Mouse (Mus musculus) heart, adult 8-10 months (tissue): Measurements from ENCODE around the gene Kif13a. TPM values are rescaled to one million over a fixed set of nuclear protein-coding genes. Genes with fewer than 3 reads are reported as not detected.

ENCODE experiments used
- DNase-seq: peaks from one replicate; pipeline ENCODE4 v3.0.0; 2022; ENCODE audit warnings: low spot score
- total RNA-seq, 4 experiments: library from RNA; stranded (reverse); gene quantifications; 2 replicates each; pipeline ENCODE4 v1.2.4; 2022

The Kif13a gene
- total RNA-seq, 4 experiments from 2014 or later: 113 to 126 (median 121) TPM

DNA sequence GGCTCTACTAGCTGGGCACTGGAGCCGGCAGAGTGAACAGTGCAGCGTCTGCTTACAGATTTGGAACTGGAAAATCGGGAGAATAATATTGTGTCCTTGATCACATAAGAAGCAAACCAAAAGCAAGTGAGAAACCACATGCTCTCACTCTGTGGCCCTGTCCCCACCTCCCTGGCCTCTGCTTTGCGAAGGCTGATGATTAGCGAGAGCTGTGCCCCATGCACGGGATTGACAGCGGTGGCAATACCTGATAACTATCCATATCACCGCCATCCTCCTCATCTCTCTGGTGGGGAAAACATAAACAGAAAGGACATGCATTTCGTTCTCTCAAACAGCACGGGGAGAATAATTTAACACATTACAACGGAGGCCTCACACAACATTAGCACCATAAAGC is 149.3 kb downstream of the Kif13a start:
- DNase-seq: no peak

DNA sequence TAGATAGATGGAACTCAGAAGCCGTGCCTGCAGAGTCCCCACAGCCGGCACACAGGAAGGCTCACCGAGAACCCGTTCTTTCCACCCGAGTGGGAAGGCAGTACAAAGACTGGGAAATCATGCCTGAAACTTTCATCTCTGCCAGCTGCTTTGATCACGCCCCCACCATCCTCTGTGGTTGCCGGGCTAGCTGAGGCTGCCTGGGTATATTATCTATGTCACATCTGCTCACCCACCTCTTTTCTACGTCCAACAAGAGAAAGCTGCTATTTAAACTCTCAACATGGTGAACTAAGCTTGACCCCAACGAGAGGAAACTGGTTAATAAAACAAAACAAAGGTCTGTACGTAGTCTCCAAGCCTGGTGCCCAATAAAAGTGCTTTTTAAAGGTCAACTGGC is 149.8 kb downstream of the Kif13a start:
- DNase-seq: no peak

DNA sequence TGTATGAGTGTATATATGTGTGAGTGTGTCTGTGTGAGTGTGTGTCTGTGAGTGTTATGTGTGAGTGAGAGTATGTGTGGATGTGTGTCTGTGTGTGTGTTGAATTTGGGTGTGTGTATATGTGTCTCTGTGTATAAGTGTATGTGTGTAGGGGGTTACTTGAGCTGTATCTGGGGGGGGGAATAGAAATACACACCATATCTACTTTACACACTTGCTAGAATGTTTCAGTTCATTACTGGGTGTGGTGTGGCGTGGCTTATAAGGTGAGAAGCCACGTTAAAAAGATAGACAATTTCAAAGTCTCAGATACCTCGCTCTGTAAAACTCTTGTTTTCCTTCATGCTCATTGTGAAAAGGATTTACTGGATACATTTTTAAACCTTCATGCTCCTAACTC is 152.2 kb downstream of the Kif13a start:
- DNase-seq: no peak

GRCm38 (mm10) chr13:46776636-46777305 is 152.9 kb downstream of the Kif13a start:
- DNase-seq: no peak

DNA sequence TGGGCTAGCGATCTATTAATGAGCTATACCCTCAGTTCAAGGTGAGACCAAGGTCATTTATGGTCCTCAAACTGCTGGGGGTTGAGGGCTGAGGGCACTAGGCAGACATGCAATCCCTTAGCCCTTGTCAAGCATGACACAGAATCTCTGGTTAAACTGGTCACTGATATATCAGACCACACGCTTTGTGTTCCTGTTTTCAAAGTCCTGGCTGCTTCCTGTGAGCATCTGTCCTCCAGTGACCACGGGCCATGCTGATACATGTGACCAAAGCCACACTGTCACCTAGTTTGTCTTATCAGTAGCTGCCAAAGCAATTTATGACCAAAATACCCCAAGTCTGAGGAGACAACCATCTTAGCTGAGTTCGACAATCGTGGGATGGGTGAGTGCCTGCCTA is 154.7 kb downstream of the Kif13a start:
- no peak for DNase-seq

DNA sequence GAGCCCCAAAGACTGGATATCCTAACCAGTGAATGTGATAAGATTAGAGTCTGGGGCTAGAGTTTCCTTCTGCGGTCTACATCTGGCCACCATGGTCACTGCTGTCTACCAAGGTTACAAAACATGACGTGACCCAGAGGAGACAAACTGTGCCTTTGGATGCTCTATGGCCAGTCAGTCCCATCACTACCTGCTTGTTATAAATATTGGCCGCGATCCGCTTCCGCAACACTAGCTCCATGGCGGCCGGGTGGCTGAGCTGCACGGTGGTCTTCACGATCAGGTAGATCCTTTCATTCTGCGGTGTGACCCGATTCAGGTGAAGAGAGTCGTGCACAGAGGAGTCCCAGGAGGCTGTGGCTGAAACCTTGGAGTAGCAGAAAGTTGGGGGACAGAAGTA is 157.1 kb downstream of the Kif13a start:
- DNase-seq: no peak

DNA sequence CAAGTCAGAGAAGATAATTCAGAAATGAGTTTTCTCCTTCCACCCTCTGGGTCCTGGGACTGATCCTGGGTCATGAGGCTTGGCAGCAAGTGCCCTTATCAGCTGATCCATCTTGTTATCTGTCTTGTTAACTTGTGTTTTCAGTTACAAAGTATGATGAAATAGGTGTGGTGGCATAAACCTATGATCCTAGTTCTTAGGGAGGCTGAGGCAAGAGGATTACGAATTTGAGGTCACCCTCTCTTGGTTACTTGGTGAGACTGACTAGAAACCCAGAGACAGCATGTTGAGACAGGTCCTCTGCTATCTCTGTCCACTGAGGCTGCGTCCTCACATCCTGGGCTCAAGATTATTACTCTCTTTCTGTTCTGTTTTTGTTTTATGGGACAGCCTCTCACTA is 164.3 kb downstream of the Kif13a start:
- no peak for DNase-seq

GRCm38 (mm10) chr13:46763210-46763609 is 166.5 kb downstream of the Kif13a start:
- DNase-seq: no peak

GRCm38 (mm10) chr13:46760921-46761320 is 168.7 kb downstream of the Kif13a start:
- no peak for DNase-seq

DNA sequence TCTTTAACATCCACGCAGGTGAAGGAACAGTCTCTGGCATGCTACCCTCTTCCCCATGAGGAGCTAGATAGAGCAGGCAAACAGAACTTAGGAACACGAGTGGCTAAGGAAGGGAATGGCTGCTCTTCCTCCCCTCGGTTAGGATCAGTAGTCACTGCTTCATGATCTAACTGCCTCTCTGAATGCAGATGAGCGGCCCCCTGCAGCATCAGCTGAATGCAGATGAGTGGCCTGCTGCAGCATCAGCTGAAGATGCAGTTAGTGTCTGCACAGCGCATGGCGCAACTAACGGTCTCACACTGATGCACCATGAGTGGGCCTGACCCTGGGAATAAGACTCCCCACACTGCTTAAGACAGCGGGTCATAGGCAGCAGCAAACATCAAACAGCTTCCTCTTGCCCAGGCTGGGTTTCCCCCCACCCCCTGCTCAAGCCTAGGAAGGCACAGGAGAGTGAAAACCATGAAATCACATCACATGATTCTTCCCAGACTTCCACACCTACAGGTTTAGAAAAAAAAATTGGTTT is 170.3 kb downstream of the Kif13a start:
- no peak for DNase-seq

DNA sequence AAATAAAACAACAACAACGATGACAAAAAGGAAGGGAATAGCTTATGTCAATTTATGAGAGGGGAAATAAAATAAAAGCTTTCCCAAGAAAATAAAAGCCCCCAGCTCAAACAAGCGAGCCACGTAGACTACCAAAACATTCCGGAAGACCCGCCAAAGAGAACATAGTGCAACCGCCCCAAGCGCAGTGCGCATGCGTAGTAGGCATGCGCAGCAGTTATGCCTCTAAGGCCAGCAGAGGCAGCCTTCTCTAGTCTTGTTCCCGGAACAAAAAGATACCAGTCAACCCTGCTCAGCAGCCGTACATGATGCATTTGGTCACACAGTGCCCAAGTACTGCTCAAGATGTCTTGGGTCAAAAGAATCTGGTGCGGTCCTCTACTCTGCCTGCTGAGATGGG is 171.0 kb downstream of the Kif13a start:
- no peak for DNase-seq

DNA sequence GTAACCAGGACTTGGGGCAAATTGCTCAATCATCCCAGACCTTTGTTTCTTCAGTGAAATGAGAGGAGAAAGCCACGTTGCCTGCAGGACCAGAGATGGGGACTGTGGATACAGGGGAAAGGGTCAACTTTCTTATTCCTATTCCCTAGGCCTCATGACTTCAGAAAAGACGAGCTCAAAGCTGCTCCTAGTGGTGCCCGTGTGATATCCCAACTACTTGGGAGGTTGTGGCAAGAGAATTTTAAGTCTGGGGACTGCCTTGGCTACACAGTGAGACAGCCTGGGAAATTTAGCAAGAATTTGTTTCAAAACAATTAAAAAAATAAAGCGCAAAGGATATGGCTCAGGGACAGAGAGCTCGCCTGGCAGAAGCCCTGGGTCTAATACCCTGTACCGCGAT is 171.7 kb downstream of the Kif13a start:
- no peak for DNase-seq

- DNase-seq: no peak
Observed at GRCm38 (mm10) chr13:46753294-46753693, 176.4 kb downstream of the Kif13a start.

GRCm38 (mm10) chr13:46752566-46753229 is 177.0 kb downstream of the Kif13a start:
- no peak for DNase-seq

DNA sequence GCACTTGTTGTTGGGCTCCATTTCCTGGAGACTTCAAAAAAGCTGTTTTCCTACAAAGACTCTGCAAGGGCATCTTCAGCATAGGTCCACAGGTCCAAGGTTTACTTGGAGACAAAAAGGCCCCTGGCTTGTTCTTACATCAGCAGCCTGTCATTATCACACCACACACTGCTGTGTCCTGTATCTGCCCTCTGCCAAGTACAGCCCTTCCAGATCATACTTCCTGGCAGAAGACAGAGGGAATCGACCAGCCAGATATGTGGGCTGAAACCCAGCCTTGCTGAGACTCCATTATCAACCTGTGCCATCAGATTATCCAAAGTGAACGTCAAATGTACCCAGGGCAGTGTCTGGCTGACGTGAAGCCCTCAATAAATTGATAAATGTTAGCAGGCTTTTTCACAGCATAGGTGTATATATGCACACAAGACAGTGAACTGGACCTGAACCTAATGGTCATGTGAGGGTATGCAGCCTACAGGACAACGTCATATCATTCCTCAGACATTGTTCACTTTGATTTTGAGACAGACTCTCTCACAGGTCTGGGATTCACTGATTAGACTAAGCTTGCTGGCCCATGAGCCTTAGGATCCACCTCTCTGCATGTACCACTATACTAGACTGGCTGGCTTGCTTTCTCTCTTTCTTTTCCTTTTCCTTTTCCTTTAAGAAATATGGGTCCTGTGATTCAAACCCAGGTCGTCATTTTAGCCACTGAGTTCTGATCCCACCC is 181.4 kb downstream of the Kif13a start:
- no peak for DNase-seq

DNA sequence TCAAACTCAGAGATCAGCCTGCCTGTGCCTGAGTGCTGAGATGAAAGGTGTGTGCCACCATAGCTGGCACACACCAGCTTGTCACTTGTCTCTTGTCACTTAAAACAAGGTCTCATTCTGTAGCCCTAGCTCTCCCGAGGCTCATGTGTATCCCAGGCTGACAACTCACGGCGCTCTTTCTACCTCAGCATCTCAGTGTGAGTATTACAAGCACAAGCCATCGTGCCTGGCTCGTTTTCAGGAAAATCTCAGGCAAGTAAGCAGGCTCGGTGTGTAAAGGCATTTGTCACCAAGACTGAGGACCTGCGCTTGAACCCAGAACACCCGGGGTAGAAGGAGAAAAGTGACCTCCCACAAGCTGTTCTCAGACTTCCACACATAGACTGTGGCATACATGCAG is 185.8 kb downstream of the Kif13a start:
- DNase-seq: no peak

- DNase-seq: no peak
Observed at GRCm38 (mm10) chr13:46742367-46742766, 187.3 kb downstream of the Kif13a start.

GRCm38 (mm10) chr13:46739426-46739825 is 190.2 kb downstream of the Kif13a start:
- no peak for DNase-seq

- DNase-seq: no peak
Observed at GRCm38 (mm10) chr13:46737482-46737881, 192.2 kb downstream of the Kif13a start.

DNA sequence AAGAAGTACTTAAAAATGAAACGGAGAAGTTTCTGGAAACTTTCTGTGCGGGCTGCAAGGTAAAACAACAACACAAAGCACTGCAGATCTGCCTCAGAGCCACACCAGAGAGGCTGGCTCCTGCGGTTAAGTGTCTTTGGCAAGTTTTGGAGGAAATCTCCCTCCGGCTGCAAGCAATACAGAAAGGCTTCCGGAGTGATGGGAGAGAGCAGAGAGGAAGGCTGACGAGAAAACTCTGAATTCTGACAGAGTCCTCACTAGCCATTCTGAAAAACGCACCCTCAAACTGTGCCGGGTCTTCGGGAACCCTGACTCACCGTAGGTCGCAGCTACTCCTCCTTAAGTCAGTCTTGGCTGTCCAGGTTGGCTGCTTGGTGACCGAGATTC is 193.2 kb downstream of the Kif13a start:
- DNase-seq: no peak

- DNase-seq: peak; percentile 65
Observed at GRCm38 (mm10) chr13:46735808-46736478, 193.7 kb downstream of the Kif13a start.

DNA sequence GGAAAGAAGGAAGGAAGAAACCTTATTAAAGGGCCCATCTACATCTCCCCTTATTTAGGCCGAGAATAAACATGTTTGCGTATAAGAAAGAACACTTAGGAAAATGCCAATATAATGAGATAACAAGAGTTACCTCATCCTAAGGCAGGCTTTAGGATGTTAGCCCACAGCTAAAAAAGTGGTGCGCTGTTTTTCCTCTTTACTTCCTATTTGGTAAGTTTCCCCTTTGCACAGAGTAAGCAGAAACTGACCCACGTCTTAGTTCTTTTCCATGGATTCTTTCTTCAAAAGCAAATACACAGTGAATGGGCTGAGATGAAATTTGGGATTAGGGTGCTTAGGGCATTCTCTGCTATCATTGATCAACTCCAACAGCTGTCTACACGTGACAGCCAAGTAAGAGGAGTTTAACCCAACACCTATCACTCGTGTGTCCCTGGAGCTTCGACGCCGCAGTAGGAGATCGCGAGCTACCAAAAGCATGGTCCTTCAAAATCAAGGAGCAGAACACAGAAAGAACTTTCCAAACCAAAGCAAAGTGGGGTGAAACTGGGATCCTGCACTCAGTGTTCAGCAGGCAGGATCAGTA is 194.4 kb downstream of the Kif13a start:
- DNase-seq: peak; percentile 10
